Mouse (Mus musculus) heart, postnatal 0 days (tissue): ENCODE results near the gene Mccc1. TPM values are rescaled to one million over a fixed set of nuclear protein-coding genes. Genes with fewer than 3 reads are reported as not detected.
A peak's percentile ranks its signal among the peaks of the same experiment; 100 is the strongest.

Experiments
- ATAC-seq: fragments of 200-750 bp; cut with Nextera tagmentation; 2 replicates; pipeline ENCODE4 v1.8.0; 2017; ENCODE audit warnings: low read depth, moderate number of reproducible peaks, moderate library complexity; ENCODE audit not compliant: insufficient read depth
- DNase-seq: peaks from one replicate; pipeline ENCODE4 v3.0.0-alpha.2; 2016; ENCODE audit warnings: low spot score
- H3K27ac ChIP-seq: fragments of 300-500 bp; sonication (generic); 2 replicates; pipeline ENCODE4 v1.5.1; 2014; ENCODE audit warnings: low read depth, mild to moderate bottlenecking
- H3K27me3 ChIP-seq: fragments of 300-500 bp; sonication (generic); 2 replicates; pipeline ENCODE4 v1.6.1; 2014; ENCODE audit warnings: low read length, mixed read lengths; ENCODE audit not compliant: control insufficient read depth, insufficient read depth
- H3K36me3 ChIP-seq: fragments of 300-500 bp; sonication (generic); replicated peaks from 2 replicates; pipeline ENCODE4 v1.6.1; 2014; ENCODE audit warnings: low read length, mixed read lengths; ENCODE audit not compliant: control insufficient read depth, insufficient read depth
- H3K4me1 ChIP-seq: fragments of 300-500 bp; sonication (generic); 2 replicates; pipeline ENCODE4 v1.6.1; 2014; ENCODE audit warnings: antibody characterized with exemption; ENCODE audit not compliant: control insufficient read depth, insufficient read depth
- H3K4me2 ChIP-seq: fragments of 300-500 bp; sonication (generic); 2 replicates; pipeline ENCODE4 v1.6.1; 2014; ENCODE audit warnings: low read depth, mild to moderate bottlenecking, low read length, moderate library complexity
- H3K4me3 ChIP-seq: fragments of 300-500 bp; sonication (generic); 2 replicates; pipeline ENCODE4 v1.5.1; 2014; ENCODE audit warnings: low read depth, low read length
- H3K9ac ChIP-seq: fragments of 300-500 bp; sonication (generic); replicated peaks from 2 replicates; pipeline ENCODE4 v1.6.1; 2014; ENCODE audit warnings: low read depth, low read length, mixed read lengths
- H3K9me3 ChIP-seq: fragments of 300-500 bp; sonication (generic); replicated peaks from 2 replicates; pipeline ENCODE4 v1.6.1; 2016; ENCODE audit warnings: low read length; ENCODE audit not compliant: control insufficient read depth
- CTCF ChIP-seq: IDR thresholded peaks from 2 replicates; pipeline ENCODE4 v1.5.1; 2016; ENCODE audit warnings: antibody characterized with exemption, control low read depth, low read depth
- EP300 ChIP-seq: IDR thresholded peaks from 2 replicates; pipeline ENCODE4 v1.6.1; 2016; ENCODE audit warnings: antibody characterized with exemption, low read depth
- WGBS: fragments of 180-500 bp; shearing (Covaris S2); extraction: QIAGEN DNeasy Blood & Tissue Kit; methylation state at CpG from one replicate; pipeline ENCODE4 v1.1.7; 2014; 5-methylcytosine and 5-hydroxymethylcytosine counted together
- polyA plus RNA-seq: library from polyadenylated mRNA; unstranded; fragments of >200 nt; fragmentation: Nextera tagmentation; extraction: Ambion mirVana; gene quantifications from 2 replicates; pipeline ENCODE4 v1.2.1, GENCODE M21; 2015
- total RNA-seq: library from RNA; depleted of rRNA; stranded (reverse); fragments of >200 nt; gene quantifications from 2 replicates; pipeline ENCODE4 v1.2.3, GENCODE M21; 2014; ENCODE audit warnings: low replicate concordance; rRNA removed

Gene Mccc1
- total and polyA plus RNA-seq, 2 experiments from 2014 or later = 8.6 to 79.3 TPM

DNA sequence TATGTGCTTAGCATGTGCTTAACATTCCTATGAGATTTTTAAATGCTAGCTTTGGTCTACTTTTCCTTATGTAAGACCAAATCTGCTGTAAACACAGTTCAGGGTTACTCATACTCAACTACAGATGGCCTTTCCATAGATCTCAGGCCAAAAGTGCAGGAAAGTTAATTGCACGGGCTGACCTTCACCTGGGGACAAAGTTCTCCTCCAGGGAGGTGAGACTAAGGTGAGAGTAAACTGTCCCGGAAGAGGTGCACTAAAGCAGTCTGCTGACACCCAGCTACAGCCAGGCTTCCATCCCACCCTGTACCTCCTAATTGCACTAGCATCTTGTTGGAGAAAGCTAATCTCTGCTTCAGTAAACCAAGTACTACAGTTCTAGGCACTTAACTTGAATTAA lies 74.6 kb downstream of the Mccc1 start:
- TF ChIP-seq CTCF = no peak
- TF ChIP-seq EP300 = no peak
- Histone ChIP-seq H3K4me1 (peaks cover 26% of the 10 kb centered on the region), H3K4me3 (no peak overlapping the region), H3K36me3 (no peaks in the 10 kb centered on the region), H3K27ac (no peak overlapping the region), H3K9ac (no peak overlapping the region), H3K4me2 (no peak overlapping the region), H3K9me3 (no peaks in the 10 kb centered on the region), H3K27me3 (no peaks in the 10 kb centered on the region)
- DNase-seq (no peak), ATAC-seq (no peak)
- WGBS = 67% methylated on average over 2 of the region's 2 CpGs

DNA sequence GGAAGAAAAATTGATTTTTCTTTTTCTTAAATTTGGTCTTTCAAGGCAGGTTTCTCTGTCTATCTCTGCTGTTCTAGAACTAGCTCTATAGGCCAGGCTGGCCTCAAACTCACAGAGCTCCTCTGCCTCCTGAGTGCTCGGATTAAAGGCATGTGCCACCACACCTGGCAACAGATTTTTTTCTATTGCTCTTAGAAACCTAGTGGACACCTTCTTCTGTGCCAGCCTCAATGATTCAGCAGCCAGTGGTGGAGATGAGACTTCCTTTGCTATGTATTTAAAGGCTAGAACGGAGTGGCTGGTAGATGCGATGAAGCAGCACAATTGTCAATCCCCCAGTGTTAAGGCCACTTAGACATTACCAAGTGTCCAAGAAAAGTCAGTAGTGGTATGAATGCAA lies 76.5 kb downstream of the Mccc1 start:
- WGBS = 79% methylated on average over 3 of the region's 3 CpGs
- ATAC-seq = no peak
- no peak for TF ChIP-seq CTCF
- TF ChIP-seq EP300 = no peak
- Histone ChIP-seq H3K4me2 (no peak overlapping the region), H3K9me3 (no peaks in the 10 kb centered on the region), H3K27me3 (no peaks in the 10 kb centered on the region), H3K9ac (no peak overlapping the region), H3K36me3 (no peaks in the 10 kb centered on the region), H3K4me3 (no peak overlapping the region), H3K27ac (no peak overlapping the region), H3K4me1 (peaks cover 15% of the 10 kb centered on the region; the same call in 1 of the 2 replicates)
- DNase-seq = no peak

DNA sequence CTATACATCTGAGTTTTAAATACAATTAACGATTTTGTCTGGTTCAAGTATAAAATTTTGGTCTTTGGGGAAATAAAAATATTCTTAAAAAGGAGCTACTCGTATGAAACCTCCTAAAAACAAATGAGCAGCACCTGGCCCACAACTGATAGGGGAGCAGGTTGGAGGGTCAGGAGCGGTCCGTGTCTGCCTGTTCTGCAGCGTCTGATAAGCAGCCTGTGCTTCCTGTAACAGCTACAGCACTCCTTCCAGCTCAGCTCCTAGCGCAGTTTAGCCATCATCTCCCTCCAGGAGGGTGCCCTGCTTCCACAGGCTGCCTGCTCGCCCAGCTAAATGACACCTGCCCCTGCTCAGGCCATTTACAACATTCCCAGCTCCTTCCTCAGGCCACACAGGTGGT lies 77.0 kb downstream of the Mccc1 start:
- no peak for ATAC-seq
- TF ChIP-seq EP300 (no peak), CTCF (no peak)
- 20% methylated on average over 7 of the region's 7 CpGs for WGBS
- Histone ChIP-seq H3K27me3 (no peaks in the 10 kb centered on the region), H3K36me3 (no peaks in the 10 kb centered on the region), H3K27ac (0 out of 2 replicates have a peak overlapping the region, but pooled peaks have one; percentile 15), H3K9me3 (no peaks in the 10 kb centered on the region), H3K9ac (no peak overlapping the region), H3K4me3 (no peak overlapping the region), H3K4me1 (peaks cover 15% of the 10 kb centered on the region; the same call in 1 of the 2 replicates), H3K4me2 (no peak overlapping the region)
- DNase-seq = no peak

DNA sequence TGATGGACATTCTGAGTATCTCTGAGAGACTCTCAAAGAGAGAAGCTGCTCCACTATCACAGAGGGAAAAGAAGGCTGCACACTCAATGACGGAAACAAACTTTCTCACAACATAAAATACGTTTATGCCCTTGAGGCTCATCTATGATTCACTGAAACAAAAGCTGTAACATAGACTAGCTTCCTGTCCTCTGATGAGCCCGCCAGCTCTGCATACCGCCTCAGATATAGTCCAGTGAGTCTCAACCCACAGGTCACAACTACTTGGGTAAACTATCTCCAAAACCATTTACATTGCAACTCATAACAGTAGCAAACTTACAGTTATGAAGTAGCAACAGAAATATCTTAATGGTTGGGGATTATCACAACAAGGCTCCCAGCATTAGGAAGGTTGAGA lies 78.0 kb downstream of the Mccc1 start:
- no peak overlapping the region for H3K27ac ChIP-seq
- peaks cover 14% of the 10 kb centered on the region; the same call in 1 of the 2 replicates for H3K4me1 ChIP-seq
- no peak overlapping the region for H3K4me2 ChIP-seq

DNA sequence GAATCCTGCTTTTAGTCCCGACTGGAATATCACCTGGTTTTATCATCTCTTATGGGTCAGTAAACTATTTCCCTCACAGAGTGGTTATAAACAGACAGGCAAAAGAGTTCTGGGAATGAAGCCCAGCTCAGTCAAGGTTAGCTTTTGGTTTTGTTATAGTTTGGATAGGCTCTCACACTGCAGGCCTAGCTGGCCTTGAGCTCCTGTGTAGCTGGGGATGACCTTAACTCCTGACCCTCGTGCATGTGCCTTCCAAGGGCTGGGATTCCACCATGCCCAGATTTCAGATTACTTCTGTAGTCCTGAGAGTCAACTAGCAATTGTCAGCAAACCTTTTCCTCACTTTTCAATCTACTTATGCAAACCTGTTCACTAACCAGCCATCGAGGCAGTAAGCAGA lies 82.2 kb downstream of the Mccc1 start:
- H3K4me1 ChIP-seq = no peaks in the 10 kb centered on the region
- DNase-seq (no peak), ATAC-seq (no peak)
- H3K9ac ChIP-seq = no peak overlapping the region
- no peak overlapping the region for H3K27ac ChIP-seq
- TF ChIP-seq CTCF = no peak
- no peak for TF ChIP-seq EP300
- H3K36me3 ChIP-seq = peaks cover 30% of the 10 kb centered on the region
- H3K9me3 ChIP-seq = no peaks in the 10 kb centered on the region
- H3K4me2 ChIP-seq = no peak overlapping the region
- no peaks in the 10 kb centered on the region for H3K27me3 ChIP-seq
- no peak overlapping the region for H3K4me3 ChIP-seq
- 50% methylated on average over 3 of the region's 3 CpGs for WGBS

More for the DNA sequence above, 78.0 kb downstream of the Mccc1 start:
- Histone ChIP-seq H3K27me3 (no peaks in the 10 kb centered on the region), H3K4me3 (no peak overlapping the region), H3K36me3 (peaks cover 10% of the 10 kb centered on the region; the same call in 1 of the 2 replicates), H3K9ac (no peak overlapping the region), H3K9me3 (no peaks in the 10 kb centered on the region)
- ATAC-seq (no peak), DNase-seq (no peak)
- TF ChIP-seq CTCF (no peak), EP300 (no peak)
- 60% methylated on average over 4 of the region's 4 CpGs for WGBS

Other genes with a start within 250 kb of the Mccc1 start
- gene Atp11b, start 246.6 kb downstream of the Mccc1 start, total RNA-seq = 25.5 and 34.8 TPM in 2 replicates
- 12.7 and 13.2 TPM in 2 replicates for gene Atp11b, start 246.6 kb downstream of the Mccc1 start, polyA plus RNA-seq
- 27.2 and 72.9 TPM in 2 replicates for gene Dcun1d1, start 63.2 kb downstream of the Mccc1 start, total RNA-seq
- gene Dcun1d1, start 63.2 kb downstream of the Mccc1 start, polyA plus RNA-seq = 88.9 and 92.8 TPM in 2 replicates
- gene Ccdc144b, start 52.9 kb upstream of the Mccc1 start, total RNA-seq = not detected in 2 replicates
- gene Ccdc144b, start 52.9 kb upstream of the Mccc1 start, polyA plus RNA-seq = 0.04 TPM in 2 replicates
- gene Acad9, start 65.3 kb upstream of the Mccc1 start, total RNA-seq = 45.1 and 96.4 TPM in 2 replicates
- 90.2 and 95.3 TPM in 2 replicates for gene Acad9, start 65.3 kb upstream of the Mccc1 start, polyA plus RNA-seq
- 4.1 and 4.9 TPM in 2 replicates for gene D3Ertd254e, start 150.3 kb upstream of the Mccc1 start, total RNA-seq
- 3.0 and 3.4 TPM in 2 replicates for gene D3Ertd254e, start 150.3 kb upstream of the Mccc1 start, polyA plus RNA-seq
- not detected in 2 replicates for gene Qrfpr, start 221.6 kb upstream of the Mccc1 start, total RNA-seq
- gene Qrfpr, start 221.6 kb upstream of the Mccc1 start, polyA plus RNA-seq = 0.25 and 0.30 TPM in 2 replicates